Mouse (Mus musculus): ENCODE results near the gene Ccdc74a.

DNA sequence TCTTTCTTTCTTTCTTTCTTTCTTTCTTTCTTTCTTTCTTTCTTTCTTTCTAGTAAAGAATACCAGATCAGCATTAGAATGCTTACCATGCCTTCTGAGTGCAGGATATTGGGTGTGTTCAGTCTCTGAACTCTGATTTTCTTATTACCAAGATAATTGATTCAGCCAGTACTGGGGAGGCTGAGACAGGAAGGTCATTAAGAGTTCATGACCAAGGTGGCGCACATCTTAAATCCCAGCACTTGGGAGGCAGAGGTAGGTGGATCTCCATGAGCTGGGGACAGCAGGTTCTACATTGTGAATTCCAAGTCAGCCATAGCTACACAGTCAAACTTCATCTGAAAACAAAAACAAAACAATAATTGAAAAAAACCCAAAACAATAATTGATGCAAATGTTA is 24.3 kb upstream of the Ccdc74a start:
- TF ChIP-seq POLR2A (IDR thresholded peaks at IDR 0.05; ENCODE audit: insufficient read depth, low read length): no peak
- TF ChIP-seq CTCF (IDR thresholded peaks at IDR 0.05; ENCODE audit: low read depth, low read length): no peak
- TF ChIP-seq EP300 (IDR thresholded peaks at IDR 0.05; ENCODE audit: insufficient read depth, low read depth, low read length): no peak
